Mouse (Mus musculus) thymus, adult 2 months (tissue): ENCODE measurements around the gene Tnrc6b.

ENCODE experiments used
- CTCF ChIP-seq: fragments of 200-500 bp; IDR thresholded peaks from 2 replicates; pipeline ENCODE4 v1.5.1; 2012; ENCODE audit warnings: mild to moderate bottlenecking, control low read depth, low read length, moderate library complexity, borderline replicate concordance; ENCODE audit not compliant: control insufficient read depth, poor library complexity, insufficient read depth; ENCODE audit errors: extremely low read depth
- POLR2A ChIP-seq: fragments of 200-500 bp; IDR thresholded peaks from 2 replicates; pipeline ENCODE4 v1.6.1; 2012; ENCODE audit warnings: mild to moderate bottlenecking, low read length, control low read depth, moderate library complexity; ENCODE audit not compliant: control insufficient read depth, poor library complexity, insufficient read depth; ENCODE audit errors: extremely low read depth

GRCm38 (mm10) chr15:80920346-80920745 lies 209.2 kb downstream of the Tnrc6b start:
- TF ChIP-seq CTCF = no peak
- TF ChIP-seq POLR2A = no peak
